Mouse (Mus musculus) heart, adult 2 months (tissue): Measurements from ENCODE around the gene Hivep2.

Experiments
- CTCF ChIP-seq: fragments of 200-600 bp; IDR thresholded peaks from 2 replicates; pipeline ENCODE4 v1.8.1; 2022; ENCODE audit warnings: antibody characterized with exemption, mild to moderate bottlenecking, moderate library complexity
- EP300 ChIP-seq: fragments of 200-500 bp; IDR thresholded peaks from 2 replicates; pipeline ENCODE4 v1.6.1; 2011; ENCODE audit warnings: low read depth, low read length, control low read depth; ENCODE audit not compliant: insufficient read depth
- POLR2A ChIP-seq: fragments of 200-500 bp; IDR thresholded peaks from 2 replicates; pipeline ENCODE4 v1.6.1; 2011; ENCODE audit warnings: mild to moderate bottlenecking, low read depth, low read length, control low read depth; ENCODE audit not compliant: insufficient read depth

GRCm38 (mm10) chr10:14041606-14042005, 75.7 kb downstream of the Hivep2 start:
- no peak for TF ChIP-seq CTCF
- TF ChIP-seq POLR2A: no peak
- no peak for TF ChIP-seq EP300
